Mouse (Mus musculus) bone marrow, adult 2 months (tissue): ENCODE results near the gene Mfsd14a.

ENCODE experiments used
- CTCF ChIP-seq: fragments of 200-500 bp; IDR thresholded peaks from 2 replicates; pipeline ENCODE4 v1.5.1; 2011; ENCODE audit warnings: low read length, control low read depth; ENCODE audit not compliant: control insufficient read depth, insufficient read depth
- POLR2A ChIP-seq: fragments of 200-500 bp; IDR thresholded peaks from 2 replicates; pipeline ENCODE4 v1.6.1; 2011; ENCODE audit warnings: low read depth, mild to moderate bottlenecking, control low read depth, low read length, borderline replicate concordance; ENCODE audit not compliant: control insufficient read depth

DNA sequence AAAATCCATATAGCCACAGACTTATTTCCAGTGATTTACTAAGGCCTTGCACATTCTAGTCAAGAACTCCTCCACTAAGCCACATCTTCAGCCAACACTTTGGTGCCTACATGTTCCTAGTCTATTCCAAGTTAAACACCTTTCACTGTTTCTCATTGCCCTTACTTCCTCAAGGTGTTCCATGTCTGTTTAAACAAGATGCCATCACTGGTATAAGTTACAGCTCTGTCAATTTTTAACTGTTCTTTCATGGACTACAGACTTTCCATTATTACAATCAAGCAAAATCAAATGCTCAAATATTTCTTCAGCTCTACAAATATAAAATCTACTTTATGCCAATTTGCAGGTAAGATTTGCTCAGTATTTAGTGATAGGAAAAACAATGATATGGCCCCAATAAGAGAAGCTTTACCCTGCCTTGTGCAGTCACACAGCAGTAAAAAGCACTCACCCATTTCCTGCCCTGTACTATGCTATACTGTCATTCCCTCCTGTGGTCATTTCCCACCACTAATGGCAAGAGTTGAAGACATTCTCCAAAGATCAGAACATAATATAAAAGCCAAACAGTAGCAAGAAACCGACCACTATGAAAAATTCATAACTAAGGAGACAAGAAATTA is 40.3 kb upstream of the Mfsd14a start:
- TF ChIP-seq POLR2A, result no peak
- no peak for TF ChIP-seq CTCF
